Mouse (Mus musculus) brain, adult 2 months (tissue): ENCODE measurements around the gene Ldlr.

Experiments used
- DNase-seq: peaks from one replicate; pipeline ENCODE4 v3.0.0; 2011; ENCODE audit warnings: low read depth, low spot score

Gene Ldlr

GRCm38 (mm10) chr9:21723377-21724146, at the start of gene Ldlr:
Gene Ldlr, plus strand, starts transcription at chr9:21723483.
- peak; percentile 91 for DNase-seq

- peak; percentile 37 for DNase-seq
Observed at GRCm38 (mm10) chr9:21677706-21678105, 45.6 kb upstream of the Ldlr start.

GRCm38 (mm10) chr9:21680448-21680847, 42.8 kb upstream of the Ldlr start:
- DNase-seq = no peak

GRCm38 (mm10) chr9:21682827-21683226, 40.5 kb upstream of the Ldlr start:
- peak; percentile 41 for DNase-seq

GRCm38 (mm10) chr9:21683897-21684296, 39.4 kb upstream of the Ldlr start:
- peak; percentile 70 for DNase-seq

- DNase-seq = no peak
Observed at GRCm38 (mm10) chr9:21688554-21688953, 34.7 kb upstream of the Ldlr start.

GRCm38 (mm10) chr9:21690031-21690430, 33.3 kb upstream of the Ldlr start:
- no peak for DNase-seq

- DNase-seq = peak; percentile 65
Observed at GRCm38 (mm10) chr9:21691862-21692261, 31.4 kb upstream of the Ldlr start.

GRCm38 (mm10) chr9:21692491-21692890, 30.8 kb upstream of the Ldlr start:
- DNase-seq = no peak

- no peak for DNase-seq
Observed at GRCm38 (mm10) chr9:21694071-21694470, 29.2 kb upstream of the Ldlr start.

- no peak for DNase-seq
Observed at GRCm38 (mm10) chr9:21695229-21695792, 28.0 kb upstream of the Ldlr start.

GRCm38 (mm10) chr9:21697121-21697520, 26.2 kb upstream of the Ldlr start:
- DNase-seq = no peak

- peak; percentile 59 for DNase-seq
Observed at GRCm38 (mm10) chr9:21699280-21699679, 24.0 kb upstream of the Ldlr start.

GRCm38 (mm10) chr9:21701091-21701490, 22.2 kb upstream of the Ldlr start:
- peak; percentile 84 for DNase-seq

- no peak for DNase-seq
Observed at GRCm38 (mm10) chr9:21703494-21703893, 19.8 kb upstream of the Ldlr start.

- no peak for DNase-seq
Observed at GRCm38 (mm10) chr9:21706085-21706484, 17.2 kb upstream of the Ldlr start.

GRCm38 (mm10) chr9:21706586-21707265, 16.6 kb upstream of the Ldlr start:
- no peak for DNase-seq

- DNase-seq = peak; percentile 33
Observed at GRCm38 (mm10) chr9:21709340-21709739, 13.9 kb upstream of the Ldlr start.

- peak; percentile 52 for DNase-seq
Observed at GRCm38 (mm10) chr9:21715298-21715697, 8.0 kb upstream of the Ldlr start.

- no peak for DNase-seq
Observed at GRCm38 (mm10) chr9:21717015-21717414, 6.3 kb upstream of the Ldlr start.

GRCm38 (mm10) chr9:21721036-21721435, 2.2 kb upstream of the Ldlr start:
- no peak for DNase-seq

GRCm38 (mm10) chr9:21724147-21724536, 859 bp downstream of the Ldlr start:
- peak; percentile 96 for DNase-seq
